Mouse (Mus musculus) liver, embryonic 16.5 days (tissue): ENCODE results near the gene Prss44. TPM values are rescaled to one million over a fixed set of nuclear protein-coding genes. Genes with fewer than 3 reads are reported as not detected.
A peak's percentile ranks its signal among the peaks of the same experiment; 100 is the strongest.

Source experiments
- ATAC-seq: fragments of 200-750 bp; cut with Nextera tagmentation; 2 replicates; pipeline ENCODE4 v1.8.0; 2017; ENCODE audit warnings: low read depth, mild to moderate bottlenecking, moderate number of reproducible peaks, moderate library complexity
- H3K27ac ChIP-seq: fragments of 300-500 bp; sonication (generic); 2 replicates; pipeline ENCODE4 v1.5.1; 2014; ENCODE audit warnings: mild to moderate bottlenecking, low read length
- H3K27me3 ChIP-seq: fragments of 300-500 bp; sonication (generic); 2 replicates; pipeline ENCODE4 v1.6.1; 2014; ENCODE audit warnings: low read depth, low read length, mixed read lengths; ENCODE audit not compliant: control insufficient read depth, insufficient read depth
- H3K36me3 ChIP-seq: fragments of 300-500 bp; sonication (generic); 2 replicates; pipeline ENCODE4 v1.6.1; 2014; ENCODE audit warnings: mild to moderate bottlenecking; ENCODE audit not compliant: control insufficient read depth, insufficient read depth
- H3K4me1 ChIP-seq: fragments of 300-500 bp; sonication (generic); 2 replicates; pipeline ENCODE4 v1.6.1; 2014; ENCODE audit warnings: low read depth, low read length, mixed read lengths; ENCODE audit not compliant: control insufficient read depth
- H3K4me2 ChIP-seq: fragments of 300-500 bp; sonication (generic); 2 replicates; pipeline ENCODE4 v1.6.1; 2014; ENCODE audit warnings: low read depth, low read length, mixed read lengths
- H3K4me3 ChIP-seq: fragments of 300-500 bp; sonication (generic); 2 replicates; pipeline ENCODE4 v1.5.1; 2014; ENCODE audit warnings: low read depth, mild to moderate bottlenecking, low read length
- H3K9ac ChIP-seq: fragments of 300-500 bp; sonication (generic); 2 replicates; pipeline ENCODE4 v1.6.1; 2014; ENCODE audit warnings: low read depth, low read length
- H3K9me3 ChIP-seq: fragments of 300-500 bp; sonication (generic); replicated peaks from 2 replicates; pipeline ENCODE4 v1.6.1; 2016; ENCODE audit warnings: low read length; ENCODE audit not compliant: control insufficient read depth
- whole genome bisulfite sequencing: fragments of 180-500 bp; shearing (Covaris S2); extraction: QIAGEN DNeasy Blood & Tissue Kit; methylation state at CpG from one replicate; pipeline ENCODE4 v1.1.7; 2014; ENCODE audit not compliant: insufficient replicate concordance; 5-methylcytosine and 5-hydroxymethylcytosine counted together
- polyA plus RNA-seq: library from polyadenylated mRNA; unstranded; fragments of >200 nt; fragmentation: Nextera tagmentation; extraction: Ambion mirVana; gene quantifications from 2 replicates; pipeline ENCODE4 v1.2.1, GENCODE M21; 2015

The Prss44 gene
- polyA plus RNA-seq, 1 experiment from 2014 or later, result not detected

DNA sequence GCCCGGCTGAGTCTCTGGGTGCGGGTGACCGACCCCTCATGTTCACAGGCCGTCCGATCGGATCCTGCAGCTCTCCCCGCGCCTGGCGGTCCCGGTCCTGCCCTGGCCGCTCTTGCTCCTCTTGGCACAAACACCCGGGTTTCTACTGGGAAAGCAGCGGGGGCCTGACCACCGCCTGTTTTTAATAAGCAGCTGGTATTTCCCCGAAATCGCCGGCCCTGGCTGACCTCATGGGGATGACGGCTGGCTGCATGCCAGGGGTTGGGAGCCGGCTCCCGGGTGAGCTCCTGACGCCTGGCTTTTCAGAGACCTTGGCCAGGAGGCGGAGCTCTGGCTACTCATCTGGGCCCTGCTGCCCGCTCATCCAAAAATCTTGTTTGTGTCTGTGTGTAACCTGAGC lies 32.1 kb upstream of the Prss44 start:
- Histone ChIP-seq H3K4me2 (peak overlapping the region; percentile 62), H3K9ac (no peak overlapping the region), H3K27ac (no peak overlapping the region), H3K27me3 (peaks cover 11% of the 10 kb centered on the region; the same call in 1 of the 2 replicates), H3K4me3 (peak overlapping the region; percentile 46), H3K9me3 (no peaks in the 10 kb centered on the region), H3K36me3 (no peaks in the 10 kb centered on the region), H3K4me1 (no peaks in the 10 kb centered on the region)
- WGBS, result 3% methylated on average over 23 of the region's 23 CpGs
- peak; percentile 71 for ATAC-seq

DNA sequence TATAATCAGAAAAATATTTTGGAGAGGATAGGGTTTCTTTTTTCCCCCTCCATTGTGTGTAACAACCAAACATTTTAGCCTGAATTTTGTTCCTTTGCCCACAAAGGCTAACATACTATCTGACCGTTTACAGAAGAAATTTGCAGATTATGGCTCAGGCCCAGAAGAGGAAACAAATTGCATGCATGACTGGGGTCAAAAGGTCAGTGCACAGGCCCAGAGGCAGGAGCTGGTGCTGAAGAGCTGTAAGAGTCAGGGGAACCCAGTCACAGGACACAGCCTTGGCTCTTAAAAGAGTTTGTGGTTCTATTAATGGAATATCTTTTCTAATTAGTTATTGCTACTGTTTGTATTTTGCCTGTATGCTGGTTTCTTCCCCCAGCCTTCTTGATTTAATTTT lies 30.2 kb upstream of the Prss44 start:
- Histone ChIP-seq H3K4me1 (no peaks in the 10 kb centered on the region), H3K4me2 (no peak overlapping the region), H3K36me3 (no peaks in the 10 kb centered on the region), H3K9ac (no peak overlapping the region), H3K4me3 (no peak overlapping the region), H3K27ac (no peak overlapping the region), H3K9me3 (no peaks in the 10 kb centered on the region), H3K27me3 (peaks cover 11% of the 10 kb centered on the region; the same call in 1 of the 2 replicates)
- no peak for ATAC-seq
- 17% methylated on average over 1 of the region's 1 CpGs for WGBS

DNA sequence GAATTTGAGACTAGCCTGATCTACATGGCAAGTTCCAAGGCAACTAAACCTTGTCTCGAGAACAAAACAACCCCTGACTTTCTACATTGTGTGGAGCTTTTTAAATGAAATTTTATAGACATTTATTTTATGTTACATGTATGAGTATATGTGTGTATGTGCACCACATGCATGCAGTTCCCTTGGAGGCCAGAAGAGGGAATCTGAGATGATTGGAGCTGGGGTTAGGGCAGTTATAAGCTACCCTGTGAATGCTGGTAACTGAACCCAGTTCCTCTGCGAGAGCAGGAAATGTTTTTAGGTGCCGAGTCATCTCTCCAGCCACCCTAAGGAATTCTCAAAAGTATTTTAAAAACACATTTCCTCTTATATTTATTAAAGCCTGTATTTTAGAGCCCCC lies 25.6 kb upstream of the Prss44 start:
- Histone ChIP-seq H3K9ac (no peak overlapping the region), H3K27me3 (no peaks in the 10 kb centered on the region), H3K4me1 (no peaks in the 10 kb centered on the region), H3K9me3 (no peaks in the 10 kb centered on the region), H3K4me2 (no peak overlapping the region), H3K36me3 (no peaks in the 10 kb centered on the region), H3K4me3 (no peak overlapping the region), H3K27ac (no peak overlapping the region)
- 69% methylated on average over 3 of the region's 3 CpGs for WGBS
- ATAC-seq, result no peak

DNA sequence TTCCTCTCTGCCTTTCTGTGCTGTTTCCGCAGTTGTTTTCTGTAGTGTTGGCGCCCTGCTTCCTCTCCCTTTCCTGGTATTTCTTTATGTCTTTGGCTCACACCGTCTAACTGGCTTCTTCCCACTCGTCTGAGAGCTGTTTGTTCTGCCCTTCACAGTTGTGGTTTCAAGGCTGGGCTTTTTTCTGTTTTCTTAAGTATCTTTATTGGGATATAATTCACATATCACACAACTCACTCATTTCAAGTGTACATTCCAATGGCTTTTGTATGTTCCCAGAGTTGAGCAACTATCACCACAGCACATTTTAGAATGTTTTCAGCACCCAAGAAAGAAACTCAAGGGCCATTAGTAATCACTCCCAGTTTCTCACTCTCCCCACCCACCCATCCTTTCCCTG lies 23.3 kb upstream of the Prss44 start:
- 46% methylated on average over 4 of the region's 4 CpGs for WGBS
- H3K9me3 ChIP-seq, result no peaks in the 10 kb centered on the region
- no peaks in the 10 kb centered on the region for H3K4me1 ChIP-seq
- H3K27me3 ChIP-seq, result no peaks in the 10 kb centered on the region
- H3K4me3 ChIP-seq, result no peak overlapping the region
- H3K27ac ChIP-seq, result no peak overlapping the region
- ATAC-seq, result no peak
- no peak overlapping the region for H3K4me2 ChIP-seq
- no peaks in the 10 kb centered on the region for H3K36me3 ChIP-seq
- no peak overlapping the region for H3K9ac ChIP-seq

GRCm38 (mm10) chr9:110797013-110797412 lies 16.8 kb upstream of the Prss44 start:
- no peaks in the 10 kb centered on the region for H3K4me1 ChIP-seq
- no peak overlapping the region for H3K4me2 ChIP-seq
- H3K4me3 ChIP-seq, result no peak overlapping the region
- H3K36me3 ChIP-seq, result no peaks in the 10 kb centered on the region
- H3K9me3 ChIP-seq, result no peaks in the 10 kb centered on the region
- H3K27ac ChIP-seq, result no peak overlapping the region
- 62% methylated on average over 10 of the region's 10 CpGs for WGBS
- H3K9ac ChIP-seq, result no peak overlapping the region
- H3K27me3 ChIP-seq, result no peaks in the 10 kb centered on the region
- ATAC-seq, result no peak

DNA sequence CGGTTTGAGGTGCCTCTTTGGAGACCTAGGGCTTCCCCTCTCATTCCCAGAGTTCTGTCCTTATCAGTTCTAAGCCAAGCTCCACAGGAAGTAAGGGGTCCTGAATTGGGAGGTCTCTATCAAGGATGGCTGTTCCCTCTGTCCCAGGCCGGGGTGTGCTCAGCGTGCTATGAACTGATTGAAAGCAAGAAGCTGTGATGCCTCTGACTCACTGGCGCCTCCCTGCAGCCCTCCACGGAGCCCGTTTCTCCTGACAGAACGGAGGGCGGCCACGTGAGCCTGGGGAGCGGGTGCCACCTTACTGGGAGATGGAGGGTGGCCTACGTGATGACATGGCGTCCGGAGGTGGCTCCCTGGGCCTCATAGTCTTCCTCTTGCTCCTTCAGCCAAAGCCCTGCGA lies 15.9 kb upstream of the Prss44 start, which contains the start of gene Prss42:
TSS of gene Prss42 (plus strand) at position 301 of the 400 bp plus-strand sequence.
- WGBS, result 81% methylated on average over 14 of the region's 14 CpGs
- H3K4me2 ChIP-seq, result no peak within 1 kb of the TSS
- H3K27me3 ChIP-seq, result no peaks in the 10 kb centered on the region

DNA sequence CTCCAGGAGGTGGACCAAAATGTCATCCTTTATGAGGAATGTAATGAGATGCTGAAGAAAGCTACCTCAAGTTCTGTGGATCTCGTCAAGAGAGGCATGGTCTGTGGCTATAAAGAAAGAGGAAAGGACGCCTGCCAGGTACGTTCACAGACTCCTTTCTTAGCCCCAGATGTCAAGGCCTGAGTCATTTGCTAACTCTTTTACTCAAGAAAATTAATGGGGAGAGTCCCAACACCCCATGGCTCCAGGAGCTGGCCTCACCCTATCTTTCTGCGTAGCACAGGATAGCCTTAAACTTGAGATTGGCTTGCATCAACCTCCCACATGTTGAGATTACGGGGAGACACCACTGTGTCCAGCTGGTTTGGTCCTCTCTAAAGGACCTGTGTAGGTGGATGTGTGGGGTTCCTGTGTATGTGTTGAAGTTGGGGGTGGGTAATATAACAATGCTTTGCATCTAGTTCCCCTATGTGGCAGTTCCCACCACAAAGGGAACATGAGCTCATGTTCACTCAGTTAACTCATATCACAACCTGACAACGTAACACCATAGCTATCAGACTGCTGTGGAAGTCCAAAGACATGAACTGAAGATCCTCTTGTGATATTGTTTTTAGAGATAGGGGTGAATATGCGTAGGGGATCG lies 12.8 kb upstream of the Prss44 start:
- Histone ChIP-seq H3K36me3 (no peaks in the 10 kb centered on the region), H3K27me3 (no peaks in the 10 kb centered on the region), H3K4me2 (no peak overlapping the region), H3K9me3 (no peaks in the 10 kb centered on the region), H3K27ac (no peak overlapping the region), H3K4me1 (no peaks in the 10 kb centered on the region), H3K4me3 (no peak overlapping the region), H3K9ac (no peak overlapping the region)
- no peak for ATAC-seq
- WGBS, result 62% methylated on average over 8 of the region's 8 CpGs

More for the DNA sequence above, 15.9 kb upstream of the Prss44 start, which contains the start of gene Prss42:
- H3K36me3 ChIP-seq, result no peaks in the 10 kb centered on the region
- no peak for ATAC-seq
- H3K4me1 ChIP-seq, result no peaks in the 10 kb centered on the region
- H3K9me3 ChIP-seq, result no peaks in the 10 kb centered on the region
- H3K9ac ChIP-seq, result no peak within 1 kb of the TSS
- H3K27ac ChIP-seq, result no peak within 1 kb of the TSS
- H3K4me3 ChIP-seq, result no peak within 1 kb of the TSS

DNA sequence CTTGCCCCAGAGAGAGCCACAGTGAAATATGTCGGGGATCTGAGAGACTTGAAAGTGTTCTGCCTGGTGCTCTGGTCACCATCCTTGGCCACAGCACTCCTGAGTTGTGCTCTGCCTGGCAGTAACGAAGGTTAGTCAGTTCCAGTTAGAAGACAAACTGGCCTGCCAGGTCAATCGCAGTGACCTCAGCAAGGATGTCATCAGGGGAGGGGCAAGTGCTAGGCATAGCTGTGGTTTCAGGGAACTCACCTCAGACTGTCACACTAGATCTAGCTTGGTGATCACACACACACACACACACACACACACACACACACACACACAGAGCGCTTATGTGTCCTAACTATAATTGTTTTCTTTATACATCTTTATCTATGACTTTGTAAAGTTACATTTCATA lies 10.5 kb upstream of the Prss44 start:
- WGBS, result 42% methylated on average over 4 of the region's 4 CpGs
- no peak overlapping the region for H3K4me2 ChIP-seq

DNA sequence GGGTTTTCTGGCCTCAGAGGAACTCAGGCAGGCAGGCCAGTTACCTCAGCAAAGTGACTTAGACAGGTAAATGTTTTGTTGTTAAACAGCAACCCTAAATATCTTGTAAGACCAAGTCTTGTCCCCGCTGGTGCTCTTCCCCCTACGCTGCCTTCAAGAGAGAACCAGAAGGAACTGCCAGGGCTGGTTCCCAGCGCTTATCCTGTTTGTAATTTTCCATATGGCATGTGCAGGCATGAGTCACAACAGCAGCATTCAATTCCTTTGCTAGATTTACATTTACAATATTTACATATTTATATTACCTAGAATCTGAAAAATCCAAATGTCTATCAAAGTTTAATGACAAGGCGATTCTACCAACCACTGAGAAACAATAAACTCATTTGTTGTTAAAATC lies 3.7 kb upstream of the Prss44 start:
- no peaks in the 10 kb centered on the region for H3K27me3 ChIP-seq

More for the DNA sequence above, 10.5 kb upstream of the Prss44 start:
- no peaks in the 10 kb centered on the region for H3K9me3 ChIP-seq
- H3K4me3 ChIP-seq, result no peak overlapping the region
- no peak overlapping the region for H3K9ac ChIP-seq
- no peaks in the 10 kb centered on the region for H3K4me1 ChIP-seq
- no peaks in the 10 kb centered on the region for H3K36me3 ChIP-seq
- no peak overlapping the region for H3K27ac ChIP-seq
- ATAC-seq, result no peak
- H3K27me3 ChIP-seq, result no peaks in the 10 kb centered on the region

More for the DNA sequence above, 3.7 kb upstream of the Prss44 start:
- ATAC-seq, result no peak
- no peak overlapping the region for H3K4me3 ChIP-seq
- H3K9me3 ChIP-seq, result no peaks in the 10 kb centered on the region
- no peak overlapping the region for H3K4me2 ChIP-seq
- H3K4me1 ChIP-seq, result no peaks in the 10 kb centered on the region
- H3K36me3 ChIP-seq, result no peaks in the 10 kb centered on the region
- H3K27ac ChIP-seq, result no peak overlapping the region
- WGBS, result 66% methylated on average over 4 of the region's 4 CpGs
- H3K9ac ChIP-seq, result no peak overlapping the region
